Mouse (Mus musculus): ENCODE data around the gene Gas2l2. TPM values are rescaled to one million over a fixed set of nuclear protein-coding genes. Genes with fewer than 3 reads are reported as not detected.

Gas2l2 gene
- polyA plus RNA-seq, 1 experiment from 2014 or later, result not detected

- peaks cover 35% of the 10 kb centered on the region for H3K27me3 ChIP-seq (ENCODE audit: control insufficient read depth, insufficient read depth, low read length)
- WGBS, result 32% methylated on average over 11 of the region's 11 CpGs
- ATAC-seq (replicated peaks; ENCODE audit: low FRiP score), result no peak
- peak overlapping the region; percentile 54 for H3K4me3 ChIP-seq (ENCODE audit: low read depth, low read length)
- DNase-seq (ENCODE audit: low spot score), result no peak
- no peak overlapping the region for H3K27ac ChIP-seq (ENCODE audit: low read depth, low read length)
- no peaks in the 10 kb centered on the region for H3K4me1 ChIP-seq (replicated peaks; ENCODE audit: control insufficient read depth, insufficient read depth, low read length)
- no peak overlapping the region for H3K9ac ChIP-seq (ENCODE audit: low read length)
- no peaks in the 10 kb centered on the region for H3K36me3 ChIP-seq (ENCODE audit: control insufficient read depth, insufficient read depth, low read length)
- H3K9me3 ChIP-seq (ENCODE audit: control insufficient read depth, low read length), result no peaks in the 10 kb centered on the region
- peak overlapping the region; percentile 84 for H3K4me2 ChIP-seq (ENCODE audit: low read depth, low read length, severe bottlenecking)
These were observed 10.3 kb upstream of the Gas2l2 start for GRCm38 (mm10) chr11:83439426-83440060.

GRCm38 (mm10) chr11:83437377-83437776 lies 8.1 kb upstream of the Gas2l2 start, which contains the start of gene 1700020L24Rik:
Gene 1700020L24Rik (plus strand): TSS chr11:83437677.
- ATAC-seq (replicated peaks; ENCODE audit: low FRiP score), result no peak
- 93% methylated on average over 1 of the region's 1 CpGs for WGBS

GRCm38 (mm10) chr11:83432533-83432932 lies 3.3 kb upstream of the Gas2l2 start:
- H3K9ac ChIP-seq (ENCODE audit: low read length), result no peak overlapping the region
- DNase-seq (ENCODE audit: low spot score) (no peak), ATAC-seq (replicated peaks; ENCODE audit: low FRiP score) (no peak)
- H3K36me3 ChIP-seq (ENCODE audit: control insufficient read depth, insufficient read depth, low read length), result no peaks in the 10 kb centered on the region
- H3K4me2 ChIP-seq (ENCODE audit: low read depth, low read length, severe bottlenecking), result no peak overlapping the region
- 74% methylated on average over 2 of the region's 2 CpGs for WGBS
- no peaks in the 10 kb centered on the region for H3K27me3 ChIP-seq (ENCODE audit: control insufficient read depth, insufficient read depth, low read length)
- H3K27ac ChIP-seq (ENCODE audit: low read depth, low read length), result no peak overlapping the region
- no peak overlapping the region for H3K4me3 ChIP-seq (ENCODE audit: low read depth, low read length)
- H3K4me1 ChIP-seq (replicated peaks; ENCODE audit: control insufficient read depth, insufficient read depth, low read length), result no peaks in the 10 kb centered on the region
- H3K9me3 ChIP-seq (ENCODE audit: control insufficient read depth, low read length), result no peaks in the 10 kb centered on the region

More at GRCm38 (mm10) chr11:83437377-83437776, 8.1 kb upstream of the Gas2l2 start, which contains the start of gene 1700020L24Rik:
- Histone ChIP-seq H3K27me3 (ENCODE audit: control insufficient read depth, insufficient read depth, low read length) (peaks cover 14% of the 10 kb centered on the region), H3K36me3 (ENCODE audit: control insufficient read depth, insufficient read depth, low read length) (no peaks in the 10 kb centered on the region), H3K9me3 (ENCODE audit: control insufficient read depth, low read length) (no peaks in the 10 kb centered on the region), H3K27ac (ENCODE audit: low read depth, low read length) (no peak within 1 kb of the TSS), H3K4me3 (ENCODE audit: low read depth, low read length) (no peak within 1 kb of the TSS), H3K9ac (ENCODE audit: low read length) (no peak within 1 kb of the TSS), H3K4me2 (ENCODE audit: low read depth, low read length, severe bottlenecking) (no peak within 1 kb of the TSS), H3K4me1 (replicated peaks; ENCODE audit: control insufficient read depth, insufficient read depth, low read length) (no peaks in the 10 kb centered on the region)
- DNase-seq (ENCODE audit: low spot score), result no peak

- Histone ChIP-seq H3K9ac (ENCODE audit: low read length) (no peak overlapping the region), H3K4me1 (replicated peaks; ENCODE audit: control insufficient read depth, insufficient read depth, low read length) (no peaks in the 10 kb centered on the region), H3K27me3 (ENCODE audit: control insufficient read depth, insufficient read depth, low read length) (0 out of 2 replicates have a peak, but pooled peaks cover 2% of the 10 kb centered on the region), H3K4me2 (ENCODE audit: low read depth, low read length, severe bottlenecking) (no peak overlapping the region), H3K9me3 (ENCODE audit: control insufficient read depth, low read length) (no peaks in the 10 kb centered on the region), H3K4me3 (ENCODE audit: low read depth, low read length) (no peak overlapping the region), H3K36me3 (ENCODE audit: control insufficient read depth, insufficient read depth, low read length) (no peaks in the 10 kb centered on the region), H3K27ac (ENCODE audit: low read depth, low read length) (no peak overlapping the region)
- DNase-seq (ENCODE audit: low spot score) (no peak), ATAC-seq (replicated peaks; ENCODE audit: low FRiP score) (no peak)
- WGBS, result 43% methylated on average over 17 of the region's 17 CpGs
These were observed 2.3 kb downstream of the Gas2l2 start for GRCm38 (mm10) chr11:83426964-83427363.

- Histone ChIP-seq H3K4me1 (replicated peaks; ENCODE audit: control insufficient read depth, insufficient read depth, low read length) (no peaks in the 10 kb centered on the region), H3K4me2 (ENCODE audit: low read depth, low read length, severe bottlenecking) (no peak overlapping the region), H3K36me3 (ENCODE audit: control insufficient read depth, insufficient read depth, low read length) (no peaks in the 10 kb centered on the region), H3K27ac (ENCODE audit: low read depth, low read length) (no peak overlapping the region), H3K9ac (ENCODE audit: low read length) (no peak overlapping the region), H3K27me3 (ENCODE audit: control insufficient read depth, insufficient read depth, low read length) (peaks cover 8% of the 10 kb centered on the region; the same call in 1 of the 2 replicates), H3K9me3 (ENCODE audit: control insufficient read depth, low read length) (no peaks in the 10 kb centered on the region), H3K4me3 (ENCODE audit: low read depth, low read length) (no peak overlapping the region)
- peak; percentile 87 for DNase-seq (ENCODE audit: low spot score)
- 8% methylated on average over 8 of the region's 8 CpGs for WGBS
- ATAC-seq (replicated peaks; ENCODE audit: low FRiP score), result no peak; the same call in 1 of the 2 replicates
These were observed 4.6 kb downstream of the Gas2l2 start for GRCm38 (mm10) chr11:83424681-83425080.

- H3K9me3 ChIP-seq (ENCODE audit: control insufficient read depth, low read length), result no peaks in the 10 kb centered on the region
- no peak overlapping the region for H3K4me2 ChIP-seq (ENCODE audit: low read depth, low read length, severe bottlenecking)
- H3K4me3 ChIP-seq (ENCODE audit: low read depth, low read length), result no peak overlapping the region
- H3K4me1 ChIP-seq (replicated peaks; ENCODE audit: control insufficient read depth, insufficient read depth, low read length), result peaks cover 8% of the 10 kb centered on the region
- no peak overlapping the region for H3K9ac ChIP-seq (ENCODE audit: low read length)
- 4% methylated on average over 9 of the region's 9 CpGs for WGBS
- ATAC-seq (replicated peaks; ENCODE audit: low FRiP score) (no peak), DNase-seq (ENCODE audit: low spot score) (peak; percentile 83)
- H3K27ac ChIP-seq (ENCODE audit: low read depth, low read length), result no peak overlapping the region
- H3K27me3 ChIP-seq (ENCODE audit: control insufficient read depth, insufficient read depth, low read length), result peaks cover 19% of the 10 kb centered on the region
- H3K36me3 ChIP-seq (ENCODE audit: control insufficient read depth, insufficient read depth, low read length), result no peaks in the 10 kb centered on the region
These were observed 8.0 kb downstream of the Gas2l2 start for GRCm38 (mm10) chr11:83421305-83421704.

GRCm38 (mm10) chr11:83420338-83420737 lies 8.9 kb downstream of the Gas2l2 start:
- DNase-seq (ENCODE audit: low spot score) (no peak), ATAC-seq (replicated peaks; ENCODE audit: low FRiP score) (no peak)
- H3K4me2 ChIP-seq (ENCODE audit: low read depth, low read length, severe bottlenecking), result no peak overlapping the region
- no peak overlapping the region for H3K9ac ChIP-seq (ENCODE audit: low read length)
- peaks cover 8% of the 10 kb centered on the region for H3K4me1 ChIP-seq (replicated peaks; ENCODE audit: control insufficient read depth, insufficient read depth, low read length)
- 49% methylated on average over 4 of the region's 4 CpGs for WGBS
- peaks cover 19% of the 10 kb centered on the region for H3K27me3 ChIP-seq (ENCODE audit: control insufficient read depth, insufficient read depth, low read length)
- no peak overlapping the region for H3K27ac ChIP-seq (ENCODE audit: low read depth, low read length)
- no peak overlapping the region for H3K4me3 ChIP-seq (ENCODE audit: low read depth, low read length)
- H3K36me3 ChIP-seq (ENCODE audit: control insufficient read depth, insufficient read depth, low read length), result no peaks in the 10 kb centered on the region
- H3K9me3 ChIP-seq (ENCODE audit: control insufficient read depth, low read length), result no peaks in the 10 kb centered on the region

- WGBS, result 6% methylated on average over 38 of the region's 38 CpGs
- peak overlapping the region; percentile 31; the same call in 1 of the 2 replicates for H3K4me2 ChIP-seq (ENCODE audit: low read depth, low read length, severe bottlenecking)
- H3K9ac ChIP-seq (ENCODE audit: low read length), result no peak overlapping the region
- H3K4me3 ChIP-seq (ENCODE audit: low read depth, low read length), result no peak overlapping the region
- ATAC-seq (replicated peaks; ENCODE audit: low FRiP score), result no peak
- H3K36me3 ChIP-seq (ENCODE audit: control insufficient read depth, insufficient read depth, low read length), result no peaks in the 10 kb centered on the region
- H3K4me1 ChIP-seq (replicated peaks; ENCODE audit: control insufficient read depth, insufficient read depth, low read length), result peaks cover 8% of the 10 kb centered on the region
- H3K27me3 ChIP-seq (ENCODE audit: control insufficient read depth, insufficient read depth, low read length), result peaks cover 19% of the 10 kb centered on the region
- peak; percentile 73 for DNase-seq (ENCODE audit: low spot score)
- H3K27ac ChIP-seq (ENCODE audit: low read depth, low read length), result no peak overlapping the region
- no peaks in the 10 kb centered on the region for H3K9me3 ChIP-seq (ENCODE audit: control insufficient read depth, low read length)
These were observed 10.7 kb downstream of the Gas2l2 start for GRCm38 (mm10) chr11:83418566-83418965.

- no peak overlapping the region for H3K9ac ChIP-seq (ENCODE audit: low read length)
- no peak overlapping the region for H3K4me3 ChIP-seq (ENCODE audit: low read depth, low read length)
- ATAC-seq (replicated peaks; ENCODE audit: low FRiP score), result no peak
- no peaks in the 10 kb centered on the region for H3K36me3 ChIP-seq (ENCODE audit: control insufficient read depth, insufficient read depth, low read length)
- H3K4me2 ChIP-seq (ENCODE audit: low read depth, low read length, severe bottlenecking), result no peak overlapping the region
- H3K4me1 ChIP-seq (replicated peaks; ENCODE audit: control insufficient read depth, insufficient read depth, low read length), result peaks cover 8% of the 10 kb centered on the region
- no peak overlapping the region for H3K27ac ChIP-seq (ENCODE audit: low read depth, low read length)
- no peaks in the 10 kb centered on the region for H3K9me3 ChIP-seq (ENCODE audit: control insufficient read depth, low read length)
- peaks cover 19% of the 10 kb centered on the region for H3K27me3 ChIP-seq (ENCODE audit: control insufficient read depth, insufficient read depth, low read length)
- WGBS, result 86% methylated on average over 7 of the region's 7 CpGs
- DNase-seq (ENCODE audit: low spot score), result no peak
These were observed 11.5 kb downstream of the Gas2l2 start for GRCm38 (mm10) chr11:83417708-83418107.
